In the genomic region with DNA sequence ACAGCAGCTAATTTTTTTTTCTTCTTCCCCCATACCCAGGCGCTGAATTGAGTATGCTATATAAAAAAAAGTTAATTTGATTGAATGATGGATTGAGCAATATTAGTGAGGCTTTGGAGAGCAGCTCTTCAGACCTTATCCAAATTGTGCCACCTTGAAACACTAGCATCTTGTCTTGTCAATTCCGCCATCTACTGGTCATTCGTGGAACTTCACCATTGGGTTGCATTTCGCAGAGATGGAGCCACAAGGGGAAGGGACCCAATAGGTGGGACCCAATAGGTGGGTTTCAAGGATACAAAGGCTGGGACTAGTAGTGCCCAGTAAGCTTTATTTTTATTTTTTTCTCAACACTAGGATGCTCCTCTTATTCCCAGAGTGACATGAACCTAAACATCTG, we compare ENCODE assay signal across 9 mouse cellular contexts. TPM values are rescaled to one million over a fixed set of nuclear protein-coding genes. Genes with fewer than 3 reads are reported as not detected.
DNase-seq lines count a peak whose midpoint lies in the region; ATAC-seq and TF ChIP-seq lines count a peak whose summit lies in the region.
"Had no signal": no experiment of that assay in that cellular context is flagged by ENCODE, and none has a peak within 500 bp of the region (broad histone marks: within the 10 kb centered on the region; RNA-seq: fewer than 3 reads in every experiment).

No protein-coding gene starts in this region.

- H3K27me3 ChIP-seq in midbrain, embryonic 10.5 days (ENCODE audit: low read depth, poor library complexity, severe bottlenecking): no peaks in the 10 kb centered on the region
- 0 out of 2 replicates have a peak, but pooled peaks cover 8% of the 10 kb centered on the region for H3K27me3 ChIP-seq in midbrain, embryonic 13.5 days
- no peaks in the 10 kb centered on the region for H3K27me3 ChIP-seq in kidney, embryonic 14.5 days (ENCODE audit: control insufficient read depth, insufficient read depth, low read length)
- H3K27me3 ChIP-seq in liver, embryonic 11.5 days (replicated peaks; ENCODE audit: control insufficient read depth, insufficient read depth, low read length): no peaks in the 10 kb centered on the region

- WGBS in midbrain, embryonic 10.5 days: 7% methylated on average over 4 of the region's 4 CpGs
- WGBS in midbrain, embryonic 13.5 days: 4% methylated on average over 4 of the region's 4 CpGs
- WGBS in bone marrow, adult 2 months: 0% methylated on average over 4 of the region's 4 CpGs
- WGBS in kidney, embryonic 14.5 days: 3% methylated on average over 4 of the region's 4 CpGs
- 6% methylated on average over 4 of the region's 4 CpGs for WGBS in liver, embryonic 11.5 days

- H3K4me2 ChIP-seq in midbrain, embryonic 13.5 days (replicated peaks): no peak overlapping the region
- H3K4me2 ChIP-seq in kidney, embryonic 14.5 days (replicated peaks; ENCODE audit: low read depth, low read length): no peak overlapping the region
- no peak overlapping the region for H3K4me2 ChIP-seq in liver, embryonic 11.5 days

- H3K4me3 ChIP-seq in midbrain, embryonic 10.5 days: no peak overlapping the region
- H3K4me3 ChIP-seq in midbrain, embryonic 13.5 days (replicated peaks): no peak overlapping the region
- no peak overlapping the region for H3K4me3 ChIP-seq in bone marrow, adult 2 months (replicated peaks; ENCODE audit: control insufficient read depth, low read depth, low read length)
- no peak overlapping the region for H3K4me3 ChIP-seq in embryonic fibroblast, embryonic 13.5 days (ENCODE audit: insufficient read depth, low read length)
- no peak overlapping the region for H3K4me3 ChIP-seq in kidney, embryonic 14.5 days (ENCODE audit: low read length)
- H3K4me3 ChIP-seq in liver, embryonic 11.5 days (ENCODE audit: low read depth, low read length): no peak overlapping the region

- H3K9ac ChIP-seq in midbrain, embryonic 13.5 days (replicated peaks): no peak overlapping the region
- no peak overlapping the region for H3K9ac ChIP-seq in kidney, embryonic 14.5 days (ENCODE audit: low read depth, low read length)
- H3K9ac ChIP-seq in liver, embryonic 11.5 days (ENCODE audit: low read depth, low read length): no peak overlapping the region

- H3K27ac ChIP-seq in midbrain, embryonic 10.5 days (replicated peaks): no peak overlapping the region
- H3K27ac ChIP-seq in midbrain, embryonic 13.5 days: no peak overlapping the region
- H3K27ac ChIP-seq in bone marrow, adult 2 months (ENCODE audit: control insufficient read depth, insufficient read depth, low read depth, low read length, poor library complexity): no peak overlapping the region
- H3K27ac ChIP-seq in embryonic fibroblast, embryonic 13.5 days (ENCODE audit: insufficient read depth, low read length): no peak overlapping the region
- no peak overlapping the region for H3K27ac ChIP-seq in kidney, embryonic 14.5 days (ENCODE audit: low read depth, low read length)
- H3K27ac ChIP-seq in liver, embryonic 11.5 days (ENCODE audit: low read depth, low read length): no peak overlapping the region

- peak; percentile 74 for DNase-seq in midbrain, embryonic 10.5 days (ENCODE audit: low spot score)
- DNase-seq in liver, embryonic 11.5 days (ENCODE audit: low spot score): peak; percentile 60
- peak; percentile 91 for DNase-seq in retina, embryonic 14.5 days (ENCODE audit: low spot score)
- peak; percentile 85 for DNase-seq in thymus, postnatal 25 days

- TF ChIP-seq CTCF in bone marrow, adult 2 months (IDR thresholded peaks at IDR 0.05; ENCODE audit: control insufficient read depth, insufficient read depth, low read length): peak; percentile 72
- peak; percentile 40; the same call in 1 of the 2 replicates for TF ChIP-seq CTCF in embryonic fibroblast, embryonic 13.5 days (IDR thresholded peaks at IDR 0.05; ENCODE audit: borderline replicate concordance, insufficient read depth, low read length)

- no peaks in the 10 kb centered on the region for H3K9me3 ChIP-seq in midbrain, embryonic 10.5 days (replicated peaks)
- H3K9me3 ChIP-seq in midbrain, embryonic 13.5 days: no peaks in the 10 kb centered on the region
- H3K9me3 ChIP-seq in kidney, embryonic 14.5 days (ENCODE audit: control insufficient read depth, low read length): 0 out of 2 replicates have a peak, but pooled peaks cover 2% of the 10 kb centered on the region
- no peaks in the 10 kb centered on the region for H3K9me3 ChIP-seq in liver, embryonic 11.5 days (ENCODE audit: control insufficient read depth, low read length)

- H3K36me3 ChIP-seq in midbrain, embryonic 10.5 days: no peaks in the 10 kb centered on the region
- H3K36me3 ChIP-seq in midbrain, embryonic 13.5 days: no peaks in the 10 kb centered on the region
- no peaks in the 10 kb centered on the region for H3K36me3 ChIP-seq in kidney, embryonic 14.5 days (ENCODE audit: control insufficient read depth, insufficient read depth, low read length)
- H3K36me3 ChIP-seq in liver, embryonic 11.5 days (ENCODE audit: control insufficient read depth, insufficient read depth, low read length): no peaks in the 10 kb centered on the region

- no peaks in the 10 kb centered on the region for H3K4me1 ChIP-seq in midbrain, embryonic 10.5 days
- no peaks in the 10 kb centered on the region for H3K4me1 ChIP-seq in midbrain, embryonic 13.5 days (replicated peaks)
- peaks cover 8% of the 10 kb centered on the region for H3K4me1 ChIP-seq in bone marrow, adult 2 months (ENCODE audit: control insufficient read depth, insufficient read depth, low read length)
- H3K4me1 ChIP-seq in embryonic fibroblast, embryonic 13.5 days (ENCODE audit: control insufficient read depth, insufficient read depth, low read length): no peaks in the 10 kb centered on the region
- H3K4me1 ChIP-seq in kidney, embryonic 14.5 days (ENCODE audit: control insufficient read depth, insufficient read depth, low read length): no peaks in the 10 kb centered on the region
- H3K4me1 ChIP-seq in liver, embryonic 11.5 days (replicated peaks; ENCODE audit: control insufficient read depth, insufficient read depth, low read length): no peaks in the 10 kb centered on the region

- no peak for ATAC-seq in midbrain, embryonic 13.5 days
- ATAC-seq in kidney, embryonic 14.5 days (ENCODE audit: low FRiP score, low TSS enrichment): 0 out of 2 replicates have a peak, but pooled peaks have one; percentile 20
- no peak for ATAC-seq in liver, embryonic 11.5 days (replicated peaks; ENCODE audit: low FRiP score)

- TF ChIP-seq POLR2A in bone marrow, adult 2 months (IDR thresholded peaks at IDR 0.05; ENCODE audit: borderline replicate concordance, control insufficient read depth, low read depth, low read length): no peak
- no peak for TF ChIP-seq POLR2A in embryonic fibroblast, embryonic 13.5 days (IDR thresholded peaks at IDR 0.05; ENCODE audit: low read depth, low read length)

RNA-seq across cellular contexts. Expression of gene Btnl2, which starts 5.2 kb away (rescaled TPM):
- 0.04 TPM in 1 of 2 replicates, not detected in the other for polyA plus RNA-seq in midbrain, embryonic 10.5 days (2016; fragmentation: Nextera tagmentation; extraction: Ambion mirVana)
- polyA plus RNA-seq in midbrain, embryonic 13.5 days (2015; fragmentation: Nextera tagmentation; extraction: Ambion mirVana): not detected in 2 replicates
- 1.1 and 1.8 TPM in 2 replicates for polyA plus RNA-seq in bone marrow, adult 2 months (2011; ENCODE audit: insufficient read depth, insufficient read length, low replicate concordance, missing spikeins)
- not detected in 2 replicates for polyA plus RNA-seq in embryonic fibroblast, embryonic 13.5 days (2011; ENCODE audit: insufficient read length, low read depth, missing spikeins)
- 0.14 TPM in 1 of 2 replicates, not detected in the other for polyA plus RNA-seq in kidney, embryonic 14.5 days (2014; fragmentation: Nextera tagmentation; extraction: Ambion mirVana)
- polyA plus RNA-seq in liver, embryonic 11.5 days (2014; fragmentation: Nextera tagmentation; extraction: Ambion mirVana): not detected in 2 replicates
- polyA plus RNA-seq: heart, embryonic 14.5 days had no signal

RNA-seq across cellular contexts. Expression of gene H2-Eb2, which starts 24.0 kb away (rescaled TPM):
- not detected in 2 replicates for polyA plus RNA-seq in midbrain, embryonic 10.5 days (2016; fragmentation: Nextera tagmentation; extraction: Ambion mirVana)
- polyA plus RNA-seq in midbrain, embryonic 13.5 days (2015; fragmentation: Nextera tagmentation; extraction: Ambion mirVana): 0.12 TPM in 1 of 2 replicates, not detected in the other
- polyA plus RNA-seq in bone marrow, adult 2 months (2011; ENCODE audit: insufficient read depth, insufficient read length, low replicate concordance, missing spikeins): 0.29 and 0.60 TPM in 2 replicates
- polyA plus RNA-seq in embryonic fibroblast, embryonic 13.5 days (2011; ENCODE audit: insufficient read length, low read depth, missing spikeins): not detected in 2 replicates
- 0.09 TPM in 1 of 2 replicates, not detected in the other for polyA plus RNA-seq in kidney, embryonic 14.5 days (2014; fragmentation: Nextera tagmentation; extraction: Ambion mirVana)
- polyA plus RNA-seq in liver, embryonic 11.5 days (2014; fragmentation: Nextera tagmentation; extraction: Ambion mirVana): not detected in 2 replicates
- polyA plus RNA-seq: heart, embryonic 14.5 days had no signal

RNA-seq across cellular contexts. Expression of gene Btnl1, which starts 27.5 kb away (rescaled TPM):
- not detected in 2 replicates for polyA plus RNA-seq in midbrain, embryonic 10.5 days (2016; fragmentation: Nextera tagmentation; extraction: Ambion mirVana)
- polyA plus RNA-seq in midbrain, embryonic 13.5 days (2015; fragmentation: Nextera tagmentation; extraction: Ambion mirVana): not detected in 2 replicates
- polyA plus RNA-seq in bone marrow, adult 2 months (2011; ENCODE audit: insufficient read depth, insufficient read length, low replicate concordance, missing spikeins): not detected in 2 replicates
- not detected in 2 replicates for polyA plus RNA-seq in embryonic fibroblast, embryonic 13.5 days (2011; ENCODE audit: insufficient read length, low read depth, missing spikeins)
- not detected in 2 replicates for polyA plus RNA-seq in kidney, embryonic 14.5 days (2014; fragmentation: Nextera tagmentation; extraction: Ambion mirVana)
- polyA plus RNA-seq in liver, embryonic 11.5 days (2014; fragmentation: Nextera tagmentation; extraction: Ambion mirVana): not detected in 2 replicates
- polyA plus RNA-seq: heart, embryonic 14.5 days had no signal

RNA-seq across cellular contexts. Expression of gene H2-Eb1, which starts 43.8 kb away (rescaled TPM):
- 1.5 and 2.0 TPM in 2 replicates for polyA plus RNA-seq in midbrain, embryonic 10.5 days (2016; fragmentation: Nextera tagmentation; extraction: Ambion mirVana)
- 1.7 and 2.1 TPM in 2 replicates for polyA plus RNA-seq in midbrain, embryonic 13.5 days (2015; fragmentation: Nextera tagmentation; extraction: Ambion mirVana)
- polyA plus RNA-seq in bone marrow, adult 2 months (2011; ENCODE audit: insufficient read depth, insufficient read length, low replicate concordance, missing spikeins): 32.6 and 82.7 TPM in 2 replicates
- polyA plus RNA-seq in embryonic fibroblast, embryonic 13.5 days (2011; ENCODE audit: insufficient read length, low read depth, missing spikeins): not detected in 2 replicates
- 5.9 and 7.1 TPM in 2 replicates for polyA plus RNA-seq in kidney, embryonic 14.5 days (2014; fragmentation: Nextera tagmentation; extraction: Ambion mirVana)
- 0.23 and 0.63 TPM in 2 replicates for polyA plus RNA-seq in liver, embryonic 11.5 days (2014; fragmentation: Nextera tagmentation; extraction: Ambion mirVana)

RNA-seq across cellular contexts. Expression of gene BC051142, which starts 49.2 kb away (rescaled TPM):
- 1.8 and 3.1 TPM in 2 replicates for polyA plus RNA-seq in midbrain, embryonic 10.5 days (2016; fragmentation: Nextera tagmentation; extraction: Ambion mirVana)
- polyA plus RNA-seq in midbrain, embryonic 13.5 days (2015; fragmentation: Nextera tagmentation; extraction: Ambion mirVana): 4.6 and 5.6 TPM in 2 replicates
- 0.92 and 3.7 TPM in 2 replicates for polyA plus RNA-seq in bone marrow, adult 2 months (2011; ENCODE audit: insufficient read depth, insufficient read length, low replicate concordance, missing spikeins)
- not detected in 2 replicates for polyA plus RNA-seq in embryonic fibroblast, embryonic 13.5 days (2011; ENCODE audit: insufficient read length, low read depth, missing spikeins)
- polyA plus RNA-seq in kidney, embryonic 14.5 days (2014; fragmentation: Nextera tagmentation; extraction: Ambion mirVana): 0.74 and 1.9 TPM in 2 replicates
- polyA plus RNA-seq in liver, embryonic 11.5 days (2014; fragmentation: Nextera tagmentation; extraction: Ambion mirVana): 0.41 TPM in 1 of 2 replicates, not detected in the other
- polyA plus RNA-seq: heart, embryonic 14.5 days had no signal
